Mouse (Mus musculus) lung, postnatal 0 days (tissue): ENCODE results near the gene Olfr24.

Experiments
- CTCF ChIP-seq: IDR thresholded peaks from 2 replicates; pipeline ENCODE4 v1.5.1; 2016; ENCODE audit warnings: antibody characterized with exemption, mild to moderate bottlenecking
- EP300 ChIP-seq: IDR thresholded peaks from 2 replicates; pipeline ENCODE4 v1.6.1; 2016; ENCODE audit warnings: antibody characterized with exemption, mild to moderate bottlenecking, control low read depth

DNA sequence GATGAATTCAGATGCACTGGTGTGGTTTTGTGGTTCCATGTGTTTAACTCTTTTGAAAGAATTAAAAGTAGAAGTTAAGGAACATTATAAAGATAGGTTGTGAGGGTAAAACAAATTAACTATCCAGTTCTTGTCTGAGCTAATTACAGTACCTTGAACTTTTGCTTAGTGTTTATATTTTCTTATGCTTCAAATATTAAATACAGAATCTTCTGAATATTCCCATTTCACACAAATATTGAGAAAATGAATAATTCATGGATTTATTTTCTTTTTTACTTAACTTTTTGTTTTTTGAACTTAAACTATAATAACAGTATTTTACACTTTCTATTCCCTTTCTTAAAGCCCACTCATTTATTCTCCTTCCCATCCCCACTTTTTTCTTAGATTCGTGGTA is 8.2 kb downstream of the Olfr24 start:
- TF ChIP-seq CTCF (no peak), EP300 (no peak)
